Mouse (Mus musculus) testis, postnatal 10 days (tissue): ENCODE data around the gene Cfap44.
A peak's percentile ranks its signal among the peaks of the same experiment; 100 is the strongest.

Experiments used
- DNase-seq: peaks from one replicate; pipeline ENCODE4 v3.0.0; 2021; ENCODE audit warnings: low spot score

Gene Cfap44

GRCm38 (mm10) chr16:44394577-44395243 lies at the start of gene Cfap44:
Cfap44 (plus strand) TSS chr16:44394796.
- DNase-seq = peak; percentile 82

- peak; percentile 99 for DNase-seq
These were observed 47.3 kb upstream of the Cfap44 start, which contains the start of gene Spice1 for GRCm38 (mm10) chr16:44347071-44347901. Spice1 (plus strand) TSS chr16:44347121.

- DNase-seq = no peak
These were observed 44.7 kb upstream of the Cfap44 start for GRCm38 (mm10) chr16:44349801-44350397.

- DNase-seq = no peak
These were observed 38.3 kb upstream of the Cfap44 start for GRCm38 (mm10) chr16:44356291-44356690.

- no peak for DNase-seq
These were observed 36.9 kb upstream of the Cfap44 start for GRCm38 (mm10) chr16:44357571-44358268.

- no peak for DNase-seq
These were observed 32.4 kb upstream of the Cfap44 start for GRCm38 (mm10) chr16:44361921-44362890.

GRCm38 (mm10) chr16:44365522-44365921 lies 29.1 kb upstream of the Cfap44 start:
- no peak for DNase-seq

- DNase-seq = no peak
These were observed 19.1 kb upstream of the Cfap44 start for GRCm38 (mm10) chr16:44375459-44375858.

GRCm38 (mm10) chr16:44380006-44380405 lies 14.6 kb upstream of the Cfap44 start:
- no peak for DNase-seq

GRCm38 (mm10) chr16:44381578-44381977 lies 13.0 kb upstream of the Cfap44 start:
- DNase-seq = no peak

GRCm38 (mm10) chr16:44383549-44383948 lies 11.0 kb upstream of the Cfap44 start:
- DNase-seq = no peak

GRCm38 (mm10) chr16:44384251-44384650 lies 10.3 kb upstream of the Cfap44 start:
- DNase-seq = no peak

GRCm38 (mm10) chr16:44391877-44392548 lies 2.6 kb upstream of the Cfap44 start:
- DNase-seq = peak; percentile 64

- DNase-seq = no peak
These were observed 10.3 kb downstream of the Cfap44 start for GRCm38 (mm10) chr16:44404933-44405332.

- DNase-seq = no peak
These were observed 12.6 kb downstream of the Cfap44 start for GRCm38 (mm10) chr16:44407211-44407610.

GRCm38 (mm10) chr16:44408290-44408689 lies 13.7 kb downstream of the Cfap44 start:
- no peak for DNase-seq

GRCm38 (mm10) chr16:44410176-44410575 lies 15.6 kb downstream of the Cfap44 start:
- no peak for DNase-seq

GRCm38 (mm10) chr16:44417596-44417995 lies 23.0 kb downstream of the Cfap44 start:
- DNase-seq = no peak

GRCm38 (mm10) chr16:44421735-44422134 lies 27.1 kb downstream of the Cfap44 start:
- DNase-seq = no peak

GRCm38 (mm10) chr16:44423499-44423898 lies 28.9 kb downstream of the Cfap44 start:
- DNase-seq = peak; percentile 48
